Mouse (Mus musculus): ENCODE data around the gene Eef1a2. TPM values are rescaled to one million over a fixed set of nuclear protein-coding genes. Genes with fewer than 3 reads are reported as not detected.

The Eef1a2 gene
- polyA plus RNA-seq, 1 experiment from 2014 or later: not detected

DNA sequence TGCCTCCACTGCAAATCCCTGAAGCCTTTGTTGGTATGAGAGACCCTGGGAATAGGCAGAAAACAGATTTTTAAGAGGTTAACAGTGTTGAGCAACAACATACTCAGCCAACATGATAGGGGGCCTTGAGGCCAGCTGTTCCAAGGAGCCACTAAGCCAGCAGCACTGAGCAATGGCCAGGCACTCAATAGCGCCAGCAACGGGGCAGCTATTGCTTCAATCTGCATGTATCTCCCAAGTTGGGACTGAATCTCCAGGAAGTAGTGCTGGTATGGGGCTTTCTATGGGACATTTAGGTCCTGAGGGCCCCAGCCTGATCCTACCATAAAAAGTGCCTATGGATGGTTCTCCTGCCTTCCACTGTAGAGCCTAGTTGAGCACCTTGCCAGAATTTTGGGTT is 1.7 kb upstream of the Eef1a2 start:
- Histone ChIP-seq H3K27ac (replicated peaks) (no peak overlapping the region), H3K4me2 (no peak overlapping the region), H3K9ac (no peak overlapping the region), H3K9me3 (replicated peaks) (no peaks in the 10 kb centered on the region), H3K36me3 (replicated peaks) (no peaks in the 10 kb centered on the region), H3K4me3 (replicated peaks) (no peak overlapping the region), H3K4me1 (replicated peaks) (no peaks in the 10 kb centered on the region), H3K27me3 (peaks cover 57% of the 10 kb centered on the region)
- 63% methylated on average over 2 of the region's 2 CpGs for WGBS (ENCODE audit: insufficient replicate concordance)
- no peak for ATAC-seq (ENCODE audit: insufficient read depth)

GRCm38 (mm10) chr2:181157716-181158302 is 995 bp upstream of the Eef1a2 start:
- Histone ChIP-seq H3K27me3 (peaks cover 64% of the 10 kb centered on the region), H3K27ac (replicated peaks) (no peak overlapping the region), H3K4me1 (replicated peaks) (no peaks in the 10 kb centered on the region), H3K36me3 (replicated peaks) (no peaks in the 10 kb centered on the region), H3K9ac (no peak overlapping the region), H3K4me3 (replicated peaks) (no peak overlapping the region), H3K9me3 (replicated peaks) (no peaks in the 10 kb centered on the region), H3K4me2 (no peak overlapping the region)
- 40% methylated on average over 6 of the region's 6 CpGs for WGBS (ENCODE audit: insufficient replicate concordance)
- ATAC-seq (ENCODE audit: insufficient read depth): no peak

GRCm38 (mm10) chr2:181157180-181157579 is 366 bp upstream of the Eef1a2 start:
- H3K27ac ChIP-seq (replicated peaks): no peak overlapping the region
- H3K4me3 ChIP-seq (replicated peaks): no peak overlapping the region
- H3K9me3 ChIP-seq (replicated peaks): no peaks in the 10 kb centered on the region
- no peaks in the 10 kb centered on the region for H3K4me1 ChIP-seq (replicated peaks)
- H3K4me2 ChIP-seq: no peak overlapping the region
- no peaks in the 10 kb centered on the region for H3K36me3 ChIP-seq (replicated peaks)
- H3K9ac ChIP-seq: no peak overlapping the region
- WGBS (ENCODE audit: insufficient replicate concordance): 50% methylated on average over 4 of the region's 4 CpGs
- H3K27me3 ChIP-seq: peaks cover 68% of the 10 kb centered on the region
- no peak for ATAC-seq (ENCODE audit: insufficient read depth)

GRCm38 (mm10) chr2:181155801-181156200 is 1.0 kb downstream of the Eef1a2 start:
- Histone ChIP-seq H3K4me1 (replicated peaks) (no peaks in the 10 kb centered on the region), H3K27me3 (peaks cover 80% of the 10 kb centered on the region), H3K9me3 (replicated peaks) (no peaks in the 10 kb centered on the region), H3K9ac (no peak overlapping the region), H3K4me2 (no peak overlapping the region), H3K36me3 (replicated peaks) (no peaks in the 10 kb centered on the region), H3K4me3 (replicated peaks) (no peak overlapping the region), H3K27ac (replicated peaks) (no peak overlapping the region)
- 50% methylated on average over 4 of the region's 4 CpGs for WGBS (ENCODE audit: insufficient replicate concordance)
- ATAC-seq (ENCODE audit: insufficient read depth): no peak

GRCm38 (mm10) chr2:181154831-181155415 is 1.9 kb downstream of the Eef1a2 start:
- Histone ChIP-seq H3K9me3 (replicated peaks) (no peaks in the 10 kb centered on the region), H3K4me2 (no peak overlapping the region), H3K9ac (no peak overlapping the region), H3K36me3 (replicated peaks) (no peaks in the 10 kb centered on the region), H3K4me3 (replicated peaks) (no peak overlapping the region), H3K27ac (replicated peaks) (no peak overlapping the region), H3K27me3 (peaks cover 89% of the 10 kb centered on the region), H3K4me1 (replicated peaks) (no peaks in the 10 kb centered on the region)
- 59% methylated on average over 8 of the region's 8 CpGs for WGBS (ENCODE audit: insufficient replicate concordance)
- ATAC-seq (ENCODE audit: insufficient read depth): no peak

DNA sequence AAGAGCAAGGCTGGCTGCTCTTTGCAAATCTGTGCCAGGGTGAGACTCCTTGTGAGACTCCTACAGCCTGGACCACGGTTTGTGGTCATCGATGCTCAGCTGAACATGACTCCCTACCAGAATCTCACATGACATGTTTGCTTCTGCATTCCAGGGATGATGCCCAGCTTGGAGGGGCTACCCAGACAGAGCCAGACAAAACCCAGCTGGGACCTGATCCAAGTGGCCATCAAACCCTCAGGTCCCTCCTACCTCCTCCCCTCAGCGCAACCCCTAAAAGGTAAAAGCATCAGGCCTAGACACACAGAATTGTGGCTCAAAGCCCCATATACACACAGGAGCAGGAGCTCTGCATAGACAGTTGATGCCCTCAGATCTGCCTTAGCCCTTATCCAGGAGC is 2.5 kb downstream of the Eef1a2 start:
- peaks cover 89% of the 10 kb centered on the region for H3K27me3 ChIP-seq

GRCm38 (mm10) chr2:181153837-181154236 is 3.0 kb downstream of the Eef1a2 start:
- Histone ChIP-seq H3K9me3 (replicated peaks) (no peaks in the 10 kb centered on the region), H3K27me3 (peaks cover 89% of the 10 kb centered on the region), H3K4me3 (replicated peaks) (no peak overlapping the region), H3K4me2 (no peak overlapping the region), H3K9ac (no peak overlapping the region), H3K27ac (replicated peaks) (no peak overlapping the region), H3K4me1 (replicated peaks) (no peaks in the 10 kb centered on the region), H3K36me3 (replicated peaks) (no peaks in the 10 kb centered on the region)
- 0% methylated on average over 1 of the region's 1 CpGs for WGBS (ENCODE audit: insufficient replicate concordance)
- ATAC-seq (ENCODE audit: insufficient read depth): no peak

More for the DNA sequence above, 2.5 kb downstream of the Eef1a2 start:
- Histone ChIP-seq H3K4me2 (no peak overlapping the region), H3K9me3 (replicated peaks) (no peaks in the 10 kb centered on the region), H3K27ac (replicated peaks) (no peak overlapping the region), H3K9ac (no peak overlapping the region), H3K36me3 (replicated peaks) (no peaks in the 10 kb centered on the region), H3K4me3 (replicated peaks) (no peak overlapping the region), H3K4me1 (replicated peaks) (no peaks in the 10 kb centered on the region)
- ATAC-seq (ENCODE audit: insufficient read depth): no peak
- 72% methylated on average over 3 of the region's 3 CpGs for WGBS (ENCODE audit: insufficient replicate concordance)

DNA sequence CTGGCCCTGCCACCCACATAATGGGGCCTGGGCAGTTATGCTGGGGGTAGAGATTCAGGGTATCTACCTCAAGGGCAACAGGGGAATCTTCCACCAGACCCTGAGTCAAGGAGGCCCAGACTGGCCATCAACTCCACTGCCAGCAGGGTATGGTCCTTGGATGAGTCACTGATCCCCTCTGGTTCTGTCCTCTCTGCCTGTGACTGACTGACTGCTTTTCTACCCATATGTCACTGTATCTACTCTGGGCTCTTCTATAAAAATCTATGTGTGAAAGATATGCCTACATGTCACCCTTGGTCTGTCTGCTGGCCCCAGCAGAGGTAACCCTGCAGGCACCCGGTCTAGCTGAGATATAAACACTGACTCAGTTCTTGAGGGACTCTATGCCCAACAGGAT is 3.7 kb downstream of the Eef1a2 start:
- WGBS (ENCODE audit: insufficient replicate concordance): 59% methylated on average over 1 of the region's 1 CpGs
- H3K9me3 ChIP-seq (replicated peaks): no peaks in the 10 kb centered on the region
- H3K27me3 ChIP-seq: peaks cover 89% of the 10 kb centered on the region
- H3K36me3 ChIP-seq (replicated peaks): no peaks in the 10 kb centered on the region
- no peak overlapping the region for H3K27ac ChIP-seq (replicated peaks)
- H3K9ac ChIP-seq: no peak overlapping the region
- no peak overlapping the region for H3K4me3 ChIP-seq (replicated peaks)
- no peaks in the 10 kb centered on the region for H3K4me1 ChIP-seq (replicated peaks)
- ATAC-seq (ENCODE audit: insufficient read depth): no peak
- no peak overlapping the region for H3K4me2 ChIP-seq

- H3K4me2 ChIP-seq: no peak overlapping the region
- H3K9me3 ChIP-seq (replicated peaks): no peaks in the 10 kb centered on the region
- ATAC-seq (ENCODE audit: insufficient read depth): no peak
- H3K9ac ChIP-seq: no peak overlapping the region
- peaks cover 89% of the 10 kb centered on the region for H3K27me3 ChIP-seq
- H3K4me3 ChIP-seq (replicated peaks): no peak overlapping the region
- peaks cover 3% of the 10 kb centered on the region for H3K4me1 ChIP-seq (replicated peaks)
- no peak overlapping the region for H3K27ac ChIP-seq (replicated peaks)
- H3K36me3 ChIP-seq (replicated peaks): no peaks in the 10 kb centered on the region
- 74% methylated on average over 17 of the region's 17 CpGs for WGBS (ENCODE audit: insufficient replicate concordance)
Measured at GRCm38 (mm10) chr2:181152701-181153100, 4.1 kb downstream of the Eef1a2 start.

DNA sequence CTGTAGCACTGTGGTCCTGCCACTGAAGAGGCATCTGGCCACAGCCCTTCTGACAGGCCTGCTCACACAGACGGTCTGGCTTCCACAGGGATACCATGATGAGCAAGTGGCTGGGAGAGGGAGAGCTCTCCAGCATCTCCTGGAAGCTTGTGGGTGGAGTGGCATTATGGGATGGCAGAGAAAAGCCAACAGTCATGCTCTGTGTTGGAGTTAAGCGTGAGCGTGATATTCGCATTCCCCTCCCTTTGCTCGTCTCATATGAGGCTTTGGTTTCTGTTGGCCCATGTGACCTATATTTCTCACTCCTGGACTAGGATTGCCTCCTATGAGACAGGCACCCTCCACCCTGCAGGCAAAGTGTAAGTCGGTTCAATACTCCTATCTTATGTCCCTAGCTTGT is 6.5 kb downstream of the Eef1a2 start:
- no peak overlapping the region for H3K27ac ChIP-seq (replicated peaks)
- WGBS (ENCODE audit: insufficient replicate concordance): 52% methylated on average over 6 of the region's 6 CpGs
- H3K4me2 ChIP-seq: no peak overlapping the region
- no peak overlapping the region for H3K4me3 ChIP-seq (replicated peaks)
- peaks cover 7% of the 10 kb centered on the region for H3K4me1 ChIP-seq (replicated peaks)
- H3K36me3 ChIP-seq (replicated peaks): no peaks in the 10 kb centered on the region
- H3K9ac ChIP-seq: no peak overlapping the region
- no peak for ATAC-seq (ENCODE audit: insufficient read depth)
- H3K9me3 ChIP-seq (replicated peaks): no peaks in the 10 kb centered on the region
- H3K27me3 ChIP-seq: peaks cover 88% of the 10 kb centered on the region

- peak overlapping the region; percentile 59 for H3K4me2 ChIP-seq
- 11% methylated on average over 30 of the region's 31 CpGs for WGBS (ENCODE audit: insufficient replicate concordance)
- H3K4me1 ChIP-seq (replicated peaks): peaks cover 7% of the 10 kb centered on the region
- no peaks in the 10 kb centered on the region for H3K36me3 ChIP-seq (replicated peaks)
- H3K9ac ChIP-seq: no peak overlapping the region
- ATAC-seq (ENCODE audit: insufficient read depth): no peak
- no peaks in the 10 kb centered on the region for H3K9me3 ChIP-seq (replicated peaks)
- no peak overlapping the region for H3K4me3 ChIP-seq (replicated peaks)
- H3K27ac ChIP-seq (replicated peaks): no peak overlapping the region
- H3K27me3 ChIP-seq: peaks cover 84% of the 10 kb centered on the region
Measured at GRCm38 (mm10) chr2:181148318-181148955, 8.4 kb downstream of the Eef1a2 start.

Data from liver, embryonic 15.5 days (tissue).